Mouse (Mus musculus): ENCODE measurements at regions not wholly inside any gene's neighbourhood (a gene's known extent, or its start where the extent isn't known, plus 50 kb on each side); places are given as distances from the start of the nearest gene placed in this dataset.

DNA sequence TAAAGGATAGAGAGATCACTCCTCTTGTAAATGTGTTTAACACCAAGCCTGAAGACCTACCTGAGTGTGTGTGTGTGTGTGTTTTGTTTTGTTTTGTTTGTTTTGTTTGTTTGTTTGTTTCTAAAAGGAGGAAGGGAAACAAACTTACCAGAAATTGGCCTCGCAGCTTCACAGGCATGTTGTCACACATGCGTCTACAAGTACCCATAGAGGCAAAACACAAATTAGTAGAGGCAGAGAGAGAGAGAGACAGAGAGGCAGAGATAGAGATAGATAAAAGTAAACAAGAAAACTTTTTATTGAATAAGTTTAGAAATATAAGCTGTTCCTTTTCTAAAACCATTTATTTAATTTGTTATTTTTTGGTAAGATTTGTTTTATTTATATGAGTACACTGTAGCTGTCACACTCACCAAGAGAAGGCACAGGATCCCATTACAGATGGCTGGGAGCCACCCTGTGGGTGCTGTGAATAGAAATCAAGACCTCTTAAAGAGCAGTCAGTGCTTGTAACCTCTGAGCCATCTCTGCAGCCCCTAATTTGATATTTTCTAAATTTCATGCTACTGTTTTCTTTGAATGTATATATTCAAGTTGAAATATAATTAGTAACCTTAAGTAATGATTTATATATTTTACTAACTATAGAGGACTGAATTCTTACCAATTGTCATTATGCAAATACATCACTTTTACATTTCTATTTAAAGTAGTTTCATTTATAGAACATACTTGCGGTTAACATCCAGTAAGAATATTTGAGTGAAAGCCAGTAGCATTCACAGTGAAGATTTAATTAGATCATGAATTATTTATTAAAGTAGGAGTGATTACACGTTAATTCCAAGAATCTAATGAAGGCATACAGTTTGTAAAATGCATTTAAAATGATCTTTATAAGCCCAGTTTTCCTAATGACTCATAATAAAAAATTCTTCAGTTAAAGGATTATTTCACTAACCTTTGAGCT lies 855.2 kb upstream of the Cdh10 start:
- Histone ChIP-seq H3K4me1 (ENCODE audit: control insufficient read depth, insufficient read depth, low read length) (no peaks in the 10 kb centered on the region), H3K4me3 (ENCODE audit: low read depth, low read length) (no peak overlapping the region), H3K4me2 (ENCODE audit: low read depth) (no peak overlapping the region), H3K27me3 (ENCODE audit: control insufficient read depth, insufficient read depth, low read length) (no peaks in the 10 kb centered on the region), H3K9me3 (ENCODE audit: control insufficient read depth, low read length) (no peaks in the 10 kb centered on the region), H3K9ac (ENCODE audit: low read length) (no peak overlapping the region), H3K27ac (ENCODE audit: low read depth, low read length) (no peak overlapping the region), H3K36me3 (ENCODE audit: control insufficient read depth, insufficient read depth, low read length) (no peaks in the 10 kb centered on the region)
- 86% methylated on average over 4 of the region's 4 CpGs for WGBS
- ATAC-seq (ENCODE audit: insufficient read depth, low FRiP score, low TSS enrichment) (no peak), DNase-seq (ENCODE audit: low spot score) (no peak)

DNA sequence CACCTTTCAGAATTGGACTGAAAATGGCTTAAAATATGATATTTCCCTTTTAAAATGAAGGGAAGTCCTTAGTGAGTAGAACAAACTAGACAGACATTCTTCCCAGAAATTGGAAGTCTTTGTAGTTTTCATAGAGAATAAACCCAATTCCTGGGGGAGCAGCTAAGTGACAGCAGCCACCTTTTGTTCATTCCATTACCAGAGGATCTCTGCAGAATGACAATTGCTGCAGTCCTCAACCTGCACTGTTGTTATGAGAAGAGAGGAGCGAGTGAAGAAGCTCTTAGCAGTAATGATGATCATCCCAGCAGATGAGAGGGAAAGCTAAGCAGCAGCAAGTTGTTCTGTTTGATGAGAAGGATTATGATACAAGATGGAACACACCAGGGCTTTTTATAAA lies 831.0 kb upstream of the Cdh10 start:
- no peak overlapping the region for H3K9ac ChIP-seq (ENCODE audit: low read length)
- H3K4me3 ChIP-seq (ENCODE audit: low read depth, low read length): no peak overlapping the region
- DNase-seq (ENCODE audit: low spot score) (no peak), ATAC-seq (ENCODE audit: insufficient read depth, low FRiP score, low TSS enrichment) (no peak)
- no peaks in the 10 kb centered on the region for H3K4me1 ChIP-seq (ENCODE audit: control insufficient read depth, insufficient read depth, low read length)
- H3K27ac ChIP-seq (ENCODE audit: low read depth, low read length): no peak overlapping the region
- no peaks in the 10 kb centered on the region for H3K36me3 ChIP-seq (ENCODE audit: control insufficient read depth, insufficient read depth, low read length)
- H3K4me2 ChIP-seq (ENCODE audit: low read depth): no peak overlapping the region
- no peaks in the 10 kb centered on the region for H3K9me3 ChIP-seq (ENCODE audit: control insufficient read depth, low read length)
- H3K27me3 ChIP-seq (ENCODE audit: control insufficient read depth, insufficient read depth, low read length): no peaks in the 10 kb centered on the region
- 71% methylated on average over 1 of the region's 1 CpGs for WGBS

DNA sequence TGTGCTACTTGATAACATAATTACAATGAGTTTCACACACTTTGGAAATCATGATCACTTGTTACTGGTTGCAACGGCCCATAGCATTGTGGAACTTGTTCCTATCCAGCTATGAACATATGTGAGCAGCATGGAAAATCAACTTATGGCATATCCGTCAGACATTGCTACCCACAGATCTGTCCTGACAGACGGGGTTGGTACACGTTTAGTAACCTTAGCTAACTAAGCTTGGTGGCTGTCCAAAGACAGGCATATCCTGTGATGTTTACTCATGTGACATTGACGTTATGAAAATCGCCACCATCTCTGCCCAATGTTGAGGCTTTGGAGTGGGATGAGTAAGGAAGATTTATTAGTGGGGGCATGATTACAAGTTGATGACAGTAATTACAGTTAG lies 786.1 kb upstream of the Cdh10 start:
- no peak overlapping the region for H3K4me3 ChIP-seq (ENCODE audit: low read depth, low read length)
- H3K27ac ChIP-seq (ENCODE audit: low read depth, low read length): no peak overlapping the region
- H3K4me2 ChIP-seq (ENCODE audit: low read depth): no peak overlapping the region
- H3K9me3 ChIP-seq (ENCODE audit: control insufficient read depth, low read length): no peaks in the 10 kb centered on the region
- DNase-seq (ENCODE audit: low spot score) (no peak), ATAC-seq (ENCODE audit: insufficient read depth, low FRiP score, low TSS enrichment) (no peak)
- H3K9ac ChIP-seq (ENCODE audit: low read length): no peak overlapping the region
- H3K36me3 ChIP-seq (ENCODE audit: control insufficient read depth, insufficient read depth, low read length): no peaks in the 10 kb centered on the region
- 90% methylated on average over 6 of the region's 6 CpGs for WGBS
- H3K4me1 ChIP-seq (ENCODE audit: control insufficient read depth, insufficient read depth, low read length): no peaks in the 10 kb centered on the region
- no peaks in the 10 kb centered on the region for H3K27me3 ChIP-seq (ENCODE audit: control insufficient read depth, insufficient read depth, low read length)

DNA sequence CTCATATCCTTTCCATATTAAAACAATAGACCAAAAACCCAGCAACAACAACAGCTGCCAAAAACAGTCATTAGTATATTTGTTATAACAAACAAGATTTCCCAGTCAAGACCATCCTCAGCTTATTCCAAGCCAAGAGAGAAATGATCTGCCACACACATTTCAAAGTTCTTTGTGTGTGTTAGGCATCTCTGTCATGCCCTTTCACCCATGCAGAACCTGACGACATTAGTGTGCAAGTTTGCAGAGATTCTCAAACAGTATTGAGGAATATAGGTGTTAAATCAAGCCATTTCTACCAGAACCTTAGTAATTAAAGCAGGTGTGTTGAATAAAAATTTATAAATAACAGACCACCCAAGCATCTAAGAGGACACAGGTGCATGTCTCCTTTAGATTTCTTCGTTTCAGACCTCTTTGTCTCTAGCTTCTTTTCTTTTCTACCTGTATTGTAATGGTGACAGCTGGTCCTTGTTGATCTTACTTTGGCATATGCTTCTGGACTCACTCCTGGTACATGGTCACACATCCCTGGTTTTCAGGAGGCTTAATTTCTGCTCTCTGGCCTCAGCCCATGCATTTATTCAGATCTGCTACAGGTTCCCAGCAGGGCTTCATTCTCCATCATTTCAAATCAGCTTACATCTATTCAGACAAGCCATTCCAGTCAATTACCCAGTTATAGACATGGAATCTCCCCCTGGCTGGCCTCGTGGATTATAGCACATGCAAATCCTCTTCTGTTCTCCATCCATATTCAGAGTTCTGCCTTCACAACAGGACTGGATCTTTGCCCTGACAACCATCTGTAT lies 766.3 kb upstream of the Cdh10 start:
- H3K9me3 ChIP-seq (ENCODE audit: control insufficient read depth, low read length): no peaks in the 10 kb centered on the region
- WGBS: 50% methylated on average over 3 of the region's 3 CpGs
- H3K27me3 ChIP-seq (ENCODE audit: control insufficient read depth, insufficient read depth, low read length): no peaks in the 10 kb centered on the region
- no peaks in the 10 kb centered on the region for H3K36me3 ChIP-seq (ENCODE audit: control insufficient read depth, insufficient read depth, low read length)
- H3K9ac ChIP-seq (ENCODE audit: low read length): no peak overlapping the region
- DNase-seq (ENCODE audit: low spot score) (peak; percentile 23), ATAC-seq (ENCODE audit: insufficient read depth, low FRiP score, low TSS enrichment) (no peak)
- H3K27ac ChIP-seq (ENCODE audit: low read depth, low read length): no peak overlapping the region
- no peak overlapping the region for H3K4me2 ChIP-seq (ENCODE audit: low read depth)
- H3K4me1 ChIP-seq (ENCODE audit: control insufficient read depth, insufficient read depth, low read length): no peaks in the 10 kb centered on the region
- no peak overlapping the region for H3K4me3 ChIP-seq (ENCODE audit: low read depth, low read length)

DNA sequence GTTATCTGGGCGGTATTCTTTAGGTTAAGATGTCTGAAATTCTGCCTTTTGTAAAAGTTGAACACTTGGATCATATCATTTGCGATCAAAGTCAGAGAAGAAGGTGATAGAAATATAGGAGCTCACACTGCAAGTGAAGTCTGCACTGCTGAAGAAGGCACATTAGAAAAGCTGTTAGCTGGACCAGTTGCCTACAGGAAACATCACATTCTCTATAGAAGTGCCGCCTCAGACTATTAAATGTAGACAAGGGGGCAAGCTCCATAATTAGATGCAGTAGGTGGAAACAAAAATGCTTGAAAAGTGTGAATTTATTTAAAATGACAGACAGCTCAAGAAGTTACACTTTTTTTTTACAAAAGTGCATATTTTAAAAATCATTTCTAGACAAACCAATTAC lies 753.2 kb upstream of the Cdh10 start:
- Histone ChIP-seq H3K27me3 (ENCODE audit: control insufficient read depth, insufficient read depth, low read length) (no peaks in the 10 kb centered on the region), H3K36me3 (ENCODE audit: control insufficient read depth, insufficient read depth, low read length) (no peaks in the 10 kb centered on the region), H3K4me2 (ENCODE audit: low read depth) (no peak overlapping the region), H3K27ac (ENCODE audit: low read depth, low read length) (no peak overlapping the region), H3K4me1 (ENCODE audit: control insufficient read depth, insufficient read depth, low read length) (no peaks in the 10 kb centered on the region), H3K9me3 (ENCODE audit: control insufficient read depth, low read length) (no peaks in the 10 kb centered on the region), H3K9ac (ENCODE audit: low read length) (no peak overlapping the region), H3K4me3 (ENCODE audit: low read depth, low read length) (no peak overlapping the region)
- ATAC-seq (ENCODE audit: insufficient read depth, low FRiP score, low TSS enrichment) (no peak), DNase-seq (ENCODE audit: low spot score) (no peak)
- WGBS: 94% methylated on average over 3 of the region's 3 CpGs

DNA sequence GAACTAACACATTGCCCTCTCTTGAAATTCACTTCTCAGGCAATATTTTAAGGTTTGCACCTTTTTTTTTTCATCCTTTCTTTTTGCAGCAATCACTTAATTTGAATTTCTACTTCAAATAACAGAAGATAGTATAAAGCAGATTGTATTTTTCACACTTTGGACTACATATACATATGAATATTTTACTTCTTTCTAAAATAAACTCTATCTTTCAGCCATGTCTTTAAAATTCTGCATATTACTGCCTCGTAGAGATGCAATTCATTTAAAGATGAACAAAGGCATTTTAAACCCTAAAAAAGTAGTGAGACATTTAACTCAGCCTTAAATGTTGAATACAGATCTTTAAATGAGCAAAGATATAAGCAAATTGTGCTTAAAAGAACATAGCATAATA lies 739.1 kb upstream of the Cdh10 start:
- Histone ChIP-seq H3K36me3 (ENCODE audit: control insufficient read depth, insufficient read depth, low read length) (no peaks in the 10 kb centered on the region), H3K27me3 (ENCODE audit: control insufficient read depth, insufficient read depth, low read length) (no peaks in the 10 kb centered on the region), H3K9me3 (ENCODE audit: control insufficient read depth, low read length) (no peaks in the 10 kb centered on the region), H3K4me3 (ENCODE audit: low read depth, low read length) (no peak overlapping the region), H3K4me2 (ENCODE audit: low read depth) (no peak overlapping the region), H3K27ac (ENCODE audit: low read depth, low read length) (no peak overlapping the region), H3K9ac (ENCODE audit: low read length) (no peak overlapping the region), H3K4me1 (ENCODE audit: control insufficient read depth, insufficient read depth, low read length) (no peaks in the 10 kb centered on the region)
- DNase-seq (ENCODE audit: low spot score) (no peak), ATAC-seq (ENCODE audit: insufficient read depth, low FRiP score, low TSS enrichment) (no peak)
- WGBS: 87% methylated on average over 1 of the region's 1 CpGs
